Mouse (Mus musculus): ENCODE data around the gene Tspo2.

The Tspo2 gene

GRCm38 (mm10) chr17:48450666-48451352 lies 513 bp downstream of the Tspo2 start:
- no peak for DNase-seq (ENCODE audit: low spot score in 2 of 2)

GRCm38 (mm10) chr17:48447675-48448074 lies 3.6 kb downstream of the Tspo2 start:
- DNase-seq (ENCODE audit: low spot score in 2 of 2), result no peak

- DNase-seq (ENCODE audit: low spot score in 2 of 2), result no peak
Measured at GRCm38 (mm10) chr17:48443542-48444145, 7.7 kb downstream of the Tspo2 start.

GRCm38 (mm10) chr17:48442745-48443457 lies 8.4 kb downstream of the Tspo2 start:
- no peak for DNase-seq (ENCODE audit: low spot score in 2 of 2)

GRCm38 (mm10) chr17:48437421-48437911 lies 13.9 kb downstream of the Tspo2 start:
- DNase-seq (ENCODE audit: low spot score in 2 of 2), result no peak

- no peak for DNase-seq (ENCODE audit: low spot score in 2 of 2)
Measured at GRCm38 (mm10) chr17:48436487-48436886, 14.8 kb downstream of the Tspo2 start.

GRCm38 (mm10) chr17:48434479-48434878 lies 16.8 kb downstream of the Tspo2 start:
- no peak for DNase-seq (ENCODE audit: low spot score in 2 of 2)

GRCm38 (mm10) chr17:48433689-48434330 lies 17.5 kb downstream of the Tspo2 start:
- no peak for DNase-seq (ENCODE audit: low spot score in 2 of 2)

- no peak for DNase-seq (ENCODE audit: low spot score in 2 of 2)
Measured at GRCm38 (mm10) chr17:48433006-48433655, 18.2 kb downstream of the Tspo2 start.

- no peak for DNase-seq (ENCODE audit: low spot score in 2 of 2)
Measured at GRCm38 (mm10) chr17:48432158-48432980, 19.0 kb downstream of the Tspo2 start, which contains the start of gene Apobec2. Gene Apobec2 (minus strand): TSS chr17:48432930.

- DNase-seq (ENCODE audit: low spot score in 2 of 2), result no peak
Measured at GRCm38 (mm10) chr17:48431054-48431453, 20.3 kb downstream of the Tspo2 start.

GRCm38 (mm10) chr17:48430394-48430793 lies 20.9 kb downstream of the Tspo2 start:
- no peak for DNase-seq (ENCODE audit: low spot score in 2 of 2)

GRCm38 (mm10) chr17:48427852-48428530 lies 23.3 kb downstream of the Tspo2 start:
- no peak for DNase-seq (ENCODE audit: low spot score in 2 of 2)

- no peak for DNase-seq (ENCODE audit: low spot score in 2 of 2)
Measured at GRCm38 (mm10) chr17:48426991-48427750, 24.2 kb downstream of the Tspo2 start.

- no peak for DNase-seq (ENCODE audit: low spot score in 2 of 2)
Measured at GRCm38 (mm10) chr17:48425823-48426612, 25.3 kb downstream of the Tspo2 start.

- no peak for DNase-seq (ENCODE audit: low spot score in 2 of 2)
Measured at GRCm38 (mm10) chr17:48424237-48424636, 27.1 kb downstream of the Tspo2 start.

GRCm38 (mm10) chr17:48419571-48419970 lies 31.8 kb downstream of the Tspo2 start:
- DNase-seq (ENCODE audit: low spot score in 2 of 2), result no peak

- no peak for DNase-seq (ENCODE audit: low spot score in 2 of 2)
Measured at GRCm38 (mm10) chr17:48418781-48419180, 32.5 kb downstream of the Tspo2 start.

GRCm38 (mm10) chr17:48418174-48418573 lies 33.1 kb downstream of the Tspo2 start:
- DNase-seq (ENCODE audit: low spot score in 2 of 2), result no peak
